8 mouse cellular contexts compared by ENCODE assay signal in the genomic region with DNA sequence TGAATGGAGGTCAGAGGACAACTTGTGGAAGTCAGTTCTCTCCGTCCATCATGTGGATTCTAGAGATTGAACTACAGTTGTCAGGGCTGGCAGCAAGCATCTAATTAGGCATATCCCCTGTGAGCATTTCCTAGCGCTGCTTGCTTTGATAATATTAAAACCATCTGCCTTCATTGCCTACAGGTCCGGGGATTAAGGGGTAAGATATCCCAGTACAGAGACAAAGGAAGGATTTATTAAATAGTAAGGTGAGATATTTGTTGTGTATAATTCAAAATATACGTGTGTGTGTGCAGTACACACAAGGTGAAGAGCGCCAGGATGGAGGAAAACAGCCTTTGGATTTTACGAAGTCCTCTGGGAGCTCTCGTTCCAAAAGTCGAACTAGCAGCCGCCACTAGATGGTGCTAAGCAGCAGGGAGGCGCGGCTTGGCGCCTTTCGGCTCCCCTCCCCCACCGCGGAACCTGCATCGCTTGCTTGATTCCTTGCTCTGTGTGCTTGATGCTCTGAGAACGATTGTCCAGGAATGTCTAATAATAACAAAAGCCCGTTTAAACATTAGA.
DNase-seq lines count a peak whose midpoint lies in the region; ATAC-seq lines count a peak whose summit lies in the region.

No protein-coding gene starts in this region.

- H3K36me3 ChIP-seq in hindbrain, embryonic 14.5 days (replicated peaks; ENCODE audit: control insufficient read depth, insufficient read depth): no peaks in the 10 kb centered on the region

- WGBS in hindbrain, embryonic 14.5 days: 1% methylated on average over 18 of the region's 18 CpGs

- H3K4me2 ChIP-seq in hindbrain, embryonic 14.5 days (replicated peaks): peak overlapping the region; percentile 61

- H3K27me3 ChIP-seq in hindbrain, embryonic 14.5 days (ENCODE audit: control insufficient read depth, insufficient read depth, low read length): no peaks in the 10 kb centered on the region

- H3K27ac ChIP-seq in hindbrain, embryonic 14.5 days: no peak overlapping the region

- no peaks in the 10 kb centered on the region for H3K4me1 ChIP-seq in hindbrain, embryonic 14.5 days (replicated peaks; ENCODE audit: control insufficient read depth, insufficient read depth, low read length)

- H3K4me3 ChIP-seq in hindbrain, embryonic 14.5 days (replicated peaks; ENCODE audit: low read length): peak overlapping the region; percentile 26

- H3K9ac ChIP-seq in hindbrain, embryonic 14.5 days: peak overlapping the region; percentile 56

- no peaks in the 10 kb centered on the region for H3K9me3 ChIP-seq in hindbrain, embryonic 14.5 days (ENCODE audit: control insufficient read depth, low read length)

- peak; percentile 94 for DNase-seq in NIH3T3 (ENCODE audit: low read depth)
- DNase-seq in cerebellum, postnatal 14 days: peak; percentile 96 to 98
- DNase-seq in frontal cortex, postnatal 25 days (ENCODE audit: low spot score in 2 of 2): peak; percentile 81 to 88
- DNase-seq in hindbrain, embryonic 14.5 days (ENCODE audit: low spot score): peak; percentile 97
- peak; percentile 92 to 97 for DNase-seq in layer of hippocampus, postnatal 25 days (ENCODE audit: extremely low spot score in 1 of 2, low spot score in 1 of 2)
- peak; percentile 92 for DNase-seq in lung, postnatal 14 days
- peak; percentile 46 for DNase-seq in retina, adult 2 months (ENCODE audit: low read depth, low spot score)
- DNase-seq in thymus, postnatal 25 days: peak; percentile 92

- peak; percentile 85 for ATAC-seq in hindbrain, embryonic 14.5 days (ENCODE audit: low FRiP score)

Comparison
In these comparisons a context has a peak if more than half of its experiments do, and no peak if none do; other contexts are left out.
1. DNase-seq: peak in every context shown above with its lines; median percentile 97 in cerebellum, postnatal 14 days; 97 in hindbrain, embryonic 14.5 days; 94 in layer of hippocampus, postnatal 25 days; 94 in NIH3T3; 92 in lung, postnatal 14 days; 92 in thymus, postnatal 25 days; 84 in frontal cortex, postnatal 25 days; 46 in retina, adult 2 months.